Mouse (Mus musculus): ENCODE results near the gene Smad9.

GRCm38 (mm10) chr3:54759211-54759610, 3.8 kb downstream of the Smad9 start:
- no peak for TF ChIP-seq CTCF (IDR thresholded peaks at IDR 0.05; ENCODE audit: borderline replicate concordance, extremely low read depth, insufficient read depth, insufficient read length)
- TF ChIP-seq POLR2A (IDR thresholded peaks at IDR 0.05; ENCODE audit: borderline replicate concordance, extremely low read depth, insufficient read depth, insufficient read length, poor library complexity, severe bottlenecking): no peak
